Mouse (Mus musculus) kidney, embryonic 14.5 days (tissue): ENCODE measurements around the gene Sost. TPM values are rescaled to one million over a fixed set of nuclear protein-coding genes. Genes with fewer than 3 reads are reported as not detected.

Experiments
- ATAC-seq: fragments of 200-750 bp; cut with Nextera tagmentation; 2 replicates; pipeline ENCODE4 v1.8.0; 2017; ENCODE audit warnings: moderate number of reproducible peaks, mild to moderate bottlenecking, moderate TSS enrichment, moderate library complexity; ENCODE audit not compliant: low FRiP score, low TSS enrichment
- H3K27ac ChIP-seq: fragments of 300-500 bp; sonication (generic); 2 replicates; pipeline ENCODE4 v1.5.1; 2014; ENCODE audit warnings: low read depth, mild to moderate bottlenecking, low read length, moderate library complexity, mixed read lengths
- H3K27me3 ChIP-seq: fragments of 300-500 bp; sonication (generic); 2 replicates; pipeline ENCODE4 v1.6.1; 2014; ENCODE audit warnings: mild to moderate bottlenecking, low read length; ENCODE audit not compliant: control insufficient read depth, insufficient read depth
- H3K36me3 ChIP-seq: fragments of 300-500 bp; sonication (generic); 2 replicates; pipeline ENCODE4 v1.6.1; 2014; ENCODE audit warnings: low read length, mixed read lengths; ENCODE audit not compliant: control insufficient read depth, insufficient read depth
- H3K4me1 ChIP-seq: fragments of 300-500 bp; sonication (generic); 2 replicates; pipeline ENCODE4 v1.6.1; 2014; ENCODE audit warnings: low read length, mixed read lengths; ENCODE audit not compliant: control insufficient read depth, insufficient read depth
- H3K4me2 ChIP-seq: fragments of 300-500 bp; sonication (generic); replicated peaks from 2 replicates; pipeline ENCODE4 v1.6.1; 2014; ENCODE audit warnings: low read depth, mild to moderate bottlenecking, low read length
- H3K4me3 ChIP-seq: fragments of 300-500 bp; sonication (generic); 2 replicates; pipeline ENCODE4 v1.5.1; 2014; ENCODE audit warnings: mild to moderate bottlenecking, low read length
- H3K9ac ChIP-seq: fragments of 300-500 bp; sonication (generic); 2 replicates; pipeline ENCODE4 v1.6.1; 2014; ENCODE audit warnings: low read depth, mild to moderate bottlenecking, low read length, moderate library complexity
- H3K9me3 ChIP-seq: fragments of 300-500 bp; sonication (generic); 2 replicates; pipeline ENCODE4 v1.6.1; 2016; ENCODE audit warnings: low read length; ENCODE audit not compliant: control insufficient read depth
- WGBS: fragments of 180-500 bp; shearing (Covaris S2); extraction: QIAGEN DNeasy Blood & Tissue Kit; methylation state at CpG from one replicate; pipeline ENCODE4 v1.1.7; 2014; 5-methylcytosine and 5-hydroxymethylcytosine counted together
- polyA plus RNA-seq: library from polyadenylated mRNA; unstranded; fragments of >200 nt; fragmentation: Nextera tagmentation; extraction: Ambion mirVana; gene quantifications from 2 replicates; pipeline ENCODE4 v1.2.1, GENCODE M21; 2014

Gene Sost
- polyA plus RNA-seq, 1 experiment from 2014 or later: 0.09 TPM

DNA sequence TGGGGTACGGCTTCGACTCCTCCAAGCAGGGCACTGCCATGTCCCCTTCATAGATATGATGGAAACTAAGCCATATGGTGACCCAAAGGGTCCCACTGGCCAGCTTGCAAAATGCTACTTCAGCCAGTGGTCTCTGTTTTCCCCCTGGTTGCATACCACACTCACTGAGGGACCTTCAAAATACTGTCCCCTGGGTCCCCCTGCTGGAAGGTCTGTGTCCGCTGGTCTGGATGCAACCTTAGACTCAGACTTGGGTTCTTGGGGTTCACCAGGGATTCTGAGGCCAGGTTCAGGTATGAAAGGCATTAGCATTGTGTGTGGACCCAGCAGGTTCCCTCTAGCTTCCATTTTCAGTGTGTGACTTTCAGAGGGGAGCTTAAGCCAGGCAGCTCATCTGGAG lies 50.0 kb downstream of the Sost start:
- H3K4me2 ChIP-seq: no peak overlapping the region
- H3K9ac ChIP-seq: no peak overlapping the region
- H3K4me3 ChIP-seq: no peak overlapping the region
- H3K4me1 ChIP-seq: no peaks in the 10 kb centered on the region; the same call in 1 of the 2 replicates
- H3K36me3 ChIP-seq: no peaks in the 10 kb centered on the region
- ATAC-seq: no peak
- no peaks in the 10 kb centered on the region for H3K9me3 ChIP-seq
- H3K27ac ChIP-seq: no peak overlapping the region
- peaks cover 9% of the 10 kb centered on the region; the same call in 1 of the 2 replicates for H3K27me3 ChIP-seq
- 62% methylated on average over 3 of the region's 3 CpGs for WGBS

DNA sequence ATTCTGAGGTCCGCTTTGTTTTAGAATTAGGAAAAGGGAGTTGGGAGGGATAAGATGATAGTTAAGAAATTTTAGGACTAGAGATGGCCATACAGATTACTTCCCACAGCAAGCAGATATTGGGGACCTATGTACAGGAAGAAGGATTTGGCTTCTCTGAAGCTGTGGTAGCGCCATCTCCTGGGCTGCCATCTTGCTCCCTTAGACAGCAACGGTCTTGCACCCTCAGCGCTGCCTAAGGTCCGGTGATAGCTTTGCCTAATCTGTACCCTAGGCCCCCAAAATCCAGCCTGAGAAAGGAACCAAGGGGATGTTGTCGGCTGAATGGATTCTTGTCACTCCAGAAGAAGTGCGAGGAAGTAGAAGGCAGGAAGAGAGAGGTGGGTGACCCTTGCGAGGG lies 53.2 kb downstream of the Sost start:
- Histone ChIP-seq H3K9ac (no peak overlapping the region), H3K36me3 (no peaks in the 10 kb centered on the region), H3K9me3 (no peaks in the 10 kb centered on the region), H3K4me3 (no peak overlapping the region), H3K27ac (no peak overlapping the region), H3K4me1 (peaks cover 4% of the 10 kb centered on the region; the same call in 1 of the 2 replicates), H3K4me2 (no peak overlapping the region), H3K27me3 (peaks cover 9% of the 10 kb centered on the region; the same call in 1 of the 2 replicates)
- 68% methylated on average over 8 of the region's 8 CpGs for WGBS
- ATAC-seq: no peak

Other genes with a start within 250 kb of the Sost start
- 26.0 and 38.1 TPM in 2 replicates for gene Dhx8, start 234.1 kb downstream of the Sost start, polyA plus RNA-seq
- 47.9 and 52.9 TPM in 2 replicates for gene Etv4, start 181.6 kb downstream of the Sost start, polyA plus RNA-seq
- gene Meox1, start 72.6 kb downstream of the Sost start, polyA plus RNA-seq: 12.7 and 15.6 TPM in 2 replicates
- gene Cfap97d1, start 17.3 kb upstream of the Sost start, polyA plus RNA-seq: not detected in 2 replicates
- 23.3 and 25.3 TPM in 2 replicates for gene Dusp3, start 20.0 kb upstream of the Sost start, polyA plus RNA-seq
- 5.1 and 8.4 TPM in 2 replicates for gene Mpp3, start 61.4 kb upstream of the Sost start, polyA plus RNA-seq
- 0.38 and 0.43 TPM in 2 replicates for gene Cd300lg, start 74.5 kb upstream of the Sost start, polyA plus RNA-seq
- gene Mpp2, start 121.5 kb upstream of the Sost start, polyA plus RNA-seq: 6.9 and 10.3 TPM in 2 replicates
- not detected in 2 replicates for gene Ppy, start 134.3 kb upstream of the Sost start, polyA plus RNA-seq
- gene Pyy, start 140.8 kb upstream of the Sost start, polyA plus RNA-seq: not detected in 2 replicates
- 0.09 TPM in 1 of 2 replicates, not detected in the other for gene Nags, start 178.5 kb upstream of the Sost start, polyA plus RNA-seq
- gene Tmem101, start 189.4 kb upstream of the Sost start, polyA plus RNA-seq: 26.5 and 28.2 TPM in 2 replicates
- 93.9 and 106 TPM in 2 replicates for gene Lsm12, start 218.3 kb upstream of the Sost start, polyA plus RNA-seq
- gene G6pc3, start 222.6 kb upstream of the Sost start, polyA plus RNA-seq: 42.5 and 50.6 TPM in 2 replicates